In genomic region chr10:97159831-97160575, GRCm38 (mm10) we compare ENCODE assay signal across 7 mouse cellular contexts.
A peak's percentile ranks its signal among the peaks of the same experiment; 100 is the strongest.
DNase-seq lines count a peak whose midpoint lies in the region; ATAC-seq and TF ChIP-seq lines count a peak whose summit lies in the region.

No protein-coding gene starts in this region.

- H3K4me2 ChIP-seq in hindbrain, postnatal 0 days (ENCODE audit: low read depth, low read length): no peak overlapping the region

- H3K9me3 ChIP-seq in embryonic facial prominence, embryonic 10.5 days: no peaks in the 10 kb centered on the region
- no peaks in the 10 kb centered on the region for H3K9me3 ChIP-seq in hindbrain, postnatal 0 days (ENCODE audit: low read length)

- H3K27ac ChIP-seq in embryonic facial prominence, embryonic 10.5 days (replicated peaks): no peak overlapping the region
- H3K27ac ChIP-seq in hindbrain, postnatal 0 days: no peak overlapping the region

- H3K9ac ChIP-seq in hindbrain, postnatal 0 days (replicated peaks; ENCODE audit: low read length): no peak overlapping the region

- no peaks in the 10 kb centered on the region; the same call in 1 of the 2 replicates for H3K4me1 ChIP-seq in embryonic facial prominence, embryonic 10.5 days
- 0 out of 2 replicates have a peak, but pooled peaks cover 4% of the 10 kb centered on the region for H3K4me1 ChIP-seq in hindbrain, postnatal 0 days (ENCODE audit: insufficient read depth, low read length)

- peak; percentile 14 to 29 for DNase-seq in spleen, postnatal 36 days (ENCODE audit: low spot score in 2 of 2)
- DNase-seq in spleen, adult 12 weeks (ENCODE audit: low spot score): no peak
- DNase-seq in embryonic facial prominence, embryonic 10.5 days (ENCODE audit: low spot score): peak; percentile 16
- peak; percentile 84 for DNase-seq in hindbrain, postnatal 0 days (ENCODE audit: low spot score)
- peak; percentile 11 for DNase-seq in yolk sac, embryonic 10.5 days (ENCODE audit: low spot score)

- H3K27me3 ChIP-seq in embryonic facial prominence, embryonic 10.5 days (replicated peaks; ENCODE audit: low read depth, poor library complexity, severe bottlenecking): no peaks in the 10 kb centered on the region
- H3K27me3 ChIP-seq in hindbrain, postnatal 0 days (ENCODE audit: insufficient read depth, low read length): no peaks in the 10 kb centered on the region

- ATAC-seq in activated CD4-positive, CD25-positive, alpha-beta regulatory T cell, adult 4 months: peak; percentile 66
- peak; percentile 47; the same call in 1 of the 2 replicates for ATAC-seq in hindbrain, postnatal 0 days
- peak; percentile 93 for ATAC-seq in megakaryocyte progenitor cell, adult 5-6 weeks (replicated peaks; ENCODE audit: poor library complexity)

- no peak overlapping the region for H3K4me3 ChIP-seq in embryonic facial prominence, embryonic 10.5 days
- no peak overlapping the region for H3K4me3 ChIP-seq in hindbrain, postnatal 0 days (ENCODE audit: low read length)

- no peaks in the 10 kb centered on the region for H3K36me3 ChIP-seq in embryonic facial prominence, embryonic 10.5 days (replicated peaks)
- H3K36me3 ChIP-seq in hindbrain, postnatal 0 days (ENCODE audit: insufficient read depth, low read length): no peaks in the 10 kb centered on the region

- 58% methylated on average over 10 of the region's 10 CpGs for WGBS in embryonic facial prominence, embryonic 10.5 days
- WGBS in hindbrain, postnatal 0 days: 51% methylated on average over 10 of the region's 10 CpGs

- peak; percentile 87 for TF ChIP-seq CTCF in hindbrain, postnatal 0 days (IDR thresholded peaks at IDR 0.05; ENCODE audit: low read depth)
